Mouse (Mus musculus): ENCODE measurements at regions not wholly inside any gene's neighbourhood (a gene's known extent, or its start where the extent isn't known, plus 50 kb on each side); places are given as distances from the start of the nearest gene placed in this dataset.

GRCm38 (mm10) chr19:15052642-15053239, 454.9 kb upstream of the Tle4 start:
- ATAC-seq (ENCODE audit: insufficient number of reproducible peaks, low FRiP score, low TSS enrichment, low read depth) = no peak
- Histone ChIP-seq H3K4me3 (no peak overlapping the region), H3K9ac (no peak overlapping the region), H3K27me3 (no peaks in the 10 kb centered on the region), H3K9me3 (no peaks in the 10 kb centered on the region), H3K4me2 (no peak overlapping the region), H3K27ac (no peak overlapping the region), H3K36me3 (no peaks in the 10 kb centered on the region), H3K4me1 (peaks cover 5% of the 10 kb centered on the region; the same call in 1 of the 2 replicates)
- WGBS = 48% methylated on average over 10 of the region's 10 CpGs

GRCm38 (mm10) chr19:15047896-15048295, 450.0 kb upstream of the Tle4 start:
- whole genome bisulfite sequencing = 38% methylated on average over 2 of the region's 2 CpGs
- no peak overlapping the region for H3K9ac ChIP-seq
- H3K27ac ChIP-seq = no peak overlapping the region
- no peaks in the 10 kb centered on the region for H3K27me3 ChIP-seq
- H3K9me3 ChIP-seq = no peaks in the 10 kb centered on the region
- peaks cover 3% of the 10 kb centered on the region; the same call in 1 of the 2 replicates for H3K4me1 ChIP-seq
- no peak overlapping the region for H3K4me3 ChIP-seq
- H3K4me2 ChIP-seq = no peak overlapping the region
- no peaks in the 10 kb centered on the region for H3K36me3 ChIP-seq
- no peak for ATAC-seq (ENCODE audit: insufficient number of reproducible peaks, low FRiP score, low TSS enrichment, low read depth)

DNA sequence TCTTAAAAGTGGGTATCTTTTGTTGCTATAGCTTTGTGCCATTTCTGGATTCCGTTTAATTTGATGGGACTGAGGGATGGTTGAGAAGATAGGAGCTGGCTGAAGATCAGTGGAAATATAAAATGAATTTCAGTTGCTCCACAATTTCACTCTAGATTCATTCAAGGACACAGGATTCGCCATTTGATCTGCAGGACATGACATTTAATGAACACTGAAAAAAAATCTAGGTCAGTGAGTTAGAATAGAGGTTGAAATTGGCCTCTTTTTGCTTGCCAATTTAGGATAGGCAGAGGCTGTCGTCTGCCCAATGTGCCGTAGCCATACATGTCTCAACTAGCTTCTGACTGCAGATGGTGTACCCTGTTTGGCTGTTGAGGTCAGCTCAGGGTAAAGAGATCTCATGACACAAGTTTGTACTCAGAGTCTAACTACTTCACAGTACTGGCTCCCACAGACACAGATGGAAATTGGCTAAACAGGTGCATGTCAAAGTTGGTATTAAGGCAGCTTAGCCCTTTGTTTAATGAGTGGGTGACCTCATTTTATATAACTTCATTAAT, 449.5 kb upstream of the Tle4 start:
- Histone ChIP-seq H3K4me1 (peaks cover 3% of the 10 kb centered on the region; the same call in 1 of the 2 replicates), H3K27me3 (no peaks in the 10 kb centered on the region), H3K4me3 (no peak overlapping the region), H3K9me3 (no peaks in the 10 kb centered on the region), H3K4me2 (no peak overlapping the region), H3K27ac (no peak overlapping the region), H3K9ac (no peak overlapping the region), H3K36me3 (no peaks in the 10 kb centered on the region)
- no peak for ATAC-seq (ENCODE audit: insufficient number of reproducible peaks, low FRiP score, low TSS enrichment, low read depth)
- 80% methylated on average over 4 of the region's 4 CpGs for WGBS

GRCm38 (mm10) chr19:15035554-15035953, 437.7 kb upstream of the Tle4 start:
- Histone ChIP-seq H3K4me2 (no peak overlapping the region), H3K9me3 (no peaks in the 10 kb centered on the region), H3K9ac (no peak overlapping the region), H3K4me3 (no peak overlapping the region), H3K4me1 (peaks cover 2% of the 10 kb centered on the region; the same call in 1 of the 2 replicates), H3K27me3 (peaks cover 11% of the 10 kb centered on the region), H3K36me3 (no peaks in the 10 kb centered on the region), H3K27ac (no peak overlapping the region)
- 2% methylated on average over 3 of the region's 3 CpGs for WGBS
- no peak for ATAC-seq (ENCODE audit: insufficient number of reproducible peaks, low FRiP score, low TSS enrichment, low read depth)

DNA sequence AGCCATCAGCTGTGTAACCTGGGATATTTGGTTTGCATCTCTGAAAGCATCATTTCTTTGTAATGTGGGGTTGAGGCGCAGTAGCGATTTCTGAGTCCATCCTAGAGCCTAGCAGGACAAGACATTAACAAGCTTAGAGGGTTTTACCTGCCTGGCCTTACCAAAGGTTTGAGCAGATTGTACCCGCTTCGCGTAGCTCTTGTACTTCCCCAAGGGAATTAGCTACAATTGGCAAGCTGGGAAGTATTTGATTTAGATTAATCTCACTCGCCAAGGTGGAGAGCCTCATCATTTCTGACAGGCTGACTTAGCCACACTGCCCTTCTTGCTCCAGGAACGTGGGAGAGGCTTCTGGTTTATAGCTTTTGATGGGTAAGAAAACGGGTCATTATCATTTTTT, 436.1 kb upstream of the Tle4 start:
- Histone ChIP-seq H3K27me3 (peaks cover 11% of the 10 kb centered on the region), H3K4me1 (peaks cover 2% of the 10 kb centered on the region; the same call in 1 of the 2 replicates), H3K4me3 (no peak overlapping the region), H3K36me3 (no peaks in the 10 kb centered on the region), H3K9ac (no peak overlapping the region), H3K27ac (no peak overlapping the region), H3K9me3 (no peaks in the 10 kb centered on the region), H3K4me2 (no peak overlapping the region)
- no peak for ATAC-seq (ENCODE audit: insufficient number of reproducible peaks, low FRiP score, low TSS enrichment, low read depth)
- WGBS = 58% methylated on average over 8 of the region's 8 CpGs

GRCm38 (mm10) chr19:15033396-15033795, 435.5 kb upstream of the Tle4 start:
- H3K9me3 ChIP-seq = no peaks in the 10 kb centered on the region
- WGBS = 82% methylated on average over 5 of the region's 5 CpGs
- peaks cover 2% of the 10 kb centered on the region; the same call in 1 of the 2 replicates for H3K4me1 ChIP-seq
- H3K4me3 ChIP-seq = no peak overlapping the region
- no peak overlapping the region for H3K27ac ChIP-seq
- no peak overlapping the region for H3K9ac ChIP-seq
- H3K36me3 ChIP-seq = no peaks in the 10 kb centered on the region
- H3K27me3 ChIP-seq = peaks cover 11% of the 10 kb centered on the region
- no peak for ATAC-seq (ENCODE audit: insufficient number of reproducible peaks, low FRiP score, low TSS enrichment, low read depth)
- H3K4me2 ChIP-seq = no peak overlapping the region

GRCm38 (mm10) chr19:15032297-15032947, 434.6 kb upstream of the Tle4 start:
- ATAC-seq (ENCODE audit: insufficient number of reproducible peaks, low FRiP score, low TSS enrichment, low read depth) = no peak
- H3K4me3 ChIP-seq = no peak overlapping the region
- H3K9me3 ChIP-seq = no peaks in the 10 kb centered on the region
- H3K4me2 ChIP-seq = no peak overlapping the region
- H3K36me3 ChIP-seq = no peaks in the 10 kb centered on the region
- WGBS = 79% methylated on average over 9 of the region's 9 CpGs
- H3K27me3 ChIP-seq = peaks cover 7% of the 10 kb centered on the region
- H3K27ac ChIP-seq = no peak overlapping the region
- H3K9ac ChIP-seq = no peak overlapping the region
- H3K4me1 ChIP-seq = peaks cover 2% of the 10 kb centered on the region; the same call in 1 of the 2 replicates

DNA sequence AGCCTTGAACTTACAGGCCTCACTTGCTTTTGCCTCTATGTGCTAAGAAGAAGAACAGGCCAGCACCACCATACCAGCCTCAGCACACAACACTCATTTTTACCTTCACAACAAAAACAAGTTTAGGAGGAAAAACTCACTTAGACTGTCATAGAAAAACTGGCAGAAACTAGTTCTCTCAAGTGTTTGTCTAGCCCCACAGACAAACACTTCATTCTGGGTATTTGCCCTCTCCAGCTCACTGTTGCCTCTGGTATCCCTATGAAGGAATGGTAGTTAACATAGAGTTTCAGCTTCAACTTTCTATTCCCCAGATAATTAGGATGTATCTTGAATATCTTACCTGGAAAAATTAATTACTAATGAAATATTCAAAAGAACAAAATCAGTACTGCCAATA, 433.6 kb upstream of the Tle4 start:
- peaks cover 2% of the 10 kb centered on the region; the same call in 1 of the 2 replicates for H3K4me1 ChIP-seq
- no peak overlapping the region for H3K4me3 ChIP-seq
- H3K4me2 ChIP-seq = no peak overlapping the region
- no peaks in the 10 kb centered on the region for H3K9me3 ChIP-seq
- ATAC-seq (ENCODE audit: insufficient number of reproducible peaks, low FRiP score, low TSS enrichment, low read depth) = no peak
- H3K27ac ChIP-seq = no peak overlapping the region
- H3K27me3 ChIP-seq = no peaks in the 10 kb centered on the region
- H3K36me3 ChIP-seq = no peaks in the 10 kb centered on the region
- no peak overlapping the region for H3K9ac ChIP-seq

GRCm38 (mm10) chr19:15003596-15003995, 405.7 kb upstream of the Tle4 start:
- Histone ChIP-seq H3K4me3 (no peak overlapping the region), H3K27ac (no peak overlapping the region), H3K4me1 (no peaks in the 10 kb centered on the region), H3K9me3 (no peaks in the 10 kb centered on the region), H3K36me3 (no peaks in the 10 kb centered on the region), H3K9ac (no peak overlapping the region), H3K27me3 (no peaks in the 10 kb centered on the region), H3K4me2 (no peak overlapping the region)
- whole genome bisulfite sequencing = 61% methylated on average over 3 of the region's 3 CpGs
- no peak for ATAC-seq (ENCODE audit: insufficient number of reproducible peaks, low FRiP score, low TSS enrichment, low read depth)

DNA sequence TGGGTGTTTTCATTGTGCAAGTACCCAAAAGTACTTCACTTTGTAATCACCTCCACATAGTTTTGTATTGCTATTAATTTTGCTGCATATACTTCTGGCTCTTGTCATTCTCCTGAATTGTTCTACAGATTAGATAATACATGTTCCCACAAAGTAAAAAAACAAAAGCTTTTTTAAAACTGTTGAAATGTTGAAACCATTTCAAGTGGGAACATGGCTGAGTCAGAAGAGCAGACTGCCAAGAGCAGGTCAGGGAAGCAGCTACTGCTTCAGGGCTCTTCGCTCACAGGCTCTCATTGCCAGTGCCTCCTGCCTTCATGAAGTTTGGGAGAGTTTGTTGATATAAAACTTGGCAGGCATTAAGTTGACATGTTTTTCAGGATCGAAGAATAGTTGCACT, 395.5 kb upstream of the Tle4 start:
- ATAC-seq (ENCODE audit: insufficient number of reproducible peaks, low FRiP score, low TSS enrichment, low read depth) = no peak
- Histone ChIP-seq H3K4me1 (no peaks in the 10 kb centered on the region), H3K27ac (no peak overlapping the region), H3K36me3 (no peaks in the 10 kb centered on the region), H3K9ac (no peak overlapping the region), H3K27me3 (no peaks in the 10 kb centered on the region), H3K9me3 (no peaks in the 10 kb centered on the region), H3K4me3 (no peak overlapping the region), H3K4me2 (no peak overlapping the region)
- 70% methylated on average over 2 of the region's 2 CpGs for WGBS

- H3K27me3 ChIP-seq = no peaks in the 10 kb centered on the region
- no peak overlapping the region for H3K27ac ChIP-seq
- H3K36me3 ChIP-seq = no peaks in the 10 kb centered on the region
- no peak for ATAC-seq (ENCODE audit: insufficient number of reproducible peaks, low FRiP score, low TSS enrichment, low read depth)
- H3K9me3 ChIP-seq = no peaks in the 10 kb centered on the region; the same call in 1 of the 2 replicates
- WGBS = 9% methylated on average over 1 of the region's 1 CpGs
- H3K4me3 ChIP-seq = no peak overlapping the region
- H3K4me1 ChIP-seq = no peaks in the 10 kb centered on the region
- H3K9ac ChIP-seq = no peak overlapping the region
- no peak overlapping the region for H3K4me2 ChIP-seq
These were observed 372.3 kb upstream of the Tle4 start for GRCm38 (mm10) chr19:14970161-14970560.

DNA sequence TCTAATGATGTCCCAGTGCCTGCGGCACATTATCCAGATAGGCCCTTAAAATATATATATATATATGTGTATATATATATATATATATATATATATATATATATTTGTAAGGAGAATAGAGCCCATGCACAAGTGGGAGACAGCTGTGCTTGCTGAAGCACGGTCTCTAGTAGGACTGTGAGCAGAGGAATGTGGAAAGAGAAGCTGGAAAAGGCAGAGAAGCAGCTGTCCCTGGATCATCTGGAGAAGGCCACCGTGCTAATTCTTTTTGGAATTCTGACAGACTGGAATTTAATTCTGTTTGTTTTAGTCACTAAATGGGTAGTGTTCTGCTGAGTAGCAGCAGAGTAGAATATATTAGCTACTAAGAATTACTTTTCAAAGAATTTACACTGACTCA, 370.4 kb upstream of the Tle4 start:
- Histone ChIP-seq H3K36me3 (no peaks in the 10 kb centered on the region), H3K4me2 (no peak overlapping the region), H3K4me3 (no peak overlapping the region), H3K27ac (no peak overlapping the region), H3K9ac (no peak overlapping the region), H3K4me1 (no peaks in the 10 kb centered on the region), H3K9me3 (no peaks in the 10 kb centered on the region; the same call in 1 of the 2 replicates), H3K27me3 (no peaks in the 10 kb centered on the region)
- WGBS = 70% methylated on average over 3 of the region's 3 CpGs
- no peak for ATAC-seq (ENCODE audit: insufficient number of reproducible peaks, low FRiP score, low TSS enrichment, low read depth)

All from limb, embryonic 15.5 days (tissue).